Mouse (Mus musculus) hindbrain, postnatal 0 days (tissue): ENCODE measurements around the gene Nxph3. TPM values are rescaled to one million over a fixed set of nuclear protein-coding genes. Genes with fewer than 3 reads are reported as not detected.
"Not testable (repeated sequence)": the region's sequence is repeated elsewhere in the genome, so short reads cannot be mapped to it uniquely, and the experiment has no call there.

Experiments used
- ATAC-seq: fragments of 200-750 bp; cut with Nextera tagmentation; 2 replicates; pipeline ENCODE4 v1.8.0; 2017; ENCODE audit warnings: mild to moderate bottlenecking, moderate TSS enrichment, moderate library complexity
- DNase-seq: peaks from one replicate; pipeline ENCODE4 v3.0.0-alpha.2; 2015; ENCODE audit warnings: low spot score
- H3K27ac ChIP-seq: fragments of 300-500 bp; sonication (generic); 2 replicates; pipeline ENCODE4 v1.5.1; 2014; ENCODE audit warnings: mild to moderate bottlenecking
- H3K27me3 ChIP-seq: fragments of 300-500 bp; sonication (generic); 2 replicates; pipeline ENCODE4 v1.6.1; 2014; ENCODE audit warnings: low read length, mixed read lengths; ENCODE audit not compliant: insufficient read depth
- H3K36me3 ChIP-seq: fragments of 300-500 bp; sonication (generic); 2 replicates; pipeline ENCODE4 v1.6.1; 2014; ENCODE audit warnings: low read length, mixed read lengths; ENCODE audit not compliant: insufficient read depth
- H3K4me1 ChIP-seq: fragments of 300-500 bp; sonication (generic); 2 replicates; pipeline ENCODE4 v1.6.1; 2014; ENCODE audit warnings: antibody characterized with exemption, low read length, mixed read lengths; ENCODE audit not compliant: insufficient read depth
- H3K4me2 ChIP-seq: fragments of 300-500 bp; sonication (generic); 2 replicates; pipeline ENCODE4 v1.6.1; 2014; ENCODE audit warnings: low read depth, mild to moderate bottlenecking, low read length, moderate library complexity, mixed read lengths
- H3K4me3 ChIP-seq: fragments of 300-500 bp; sonication (generic); 2 replicates; pipeline ENCODE4 v1.5.1; 2014; ENCODE audit warnings: low read length
- H3K9ac ChIP-seq: fragments of 300-500 bp; sonication (generic); replicated peaks from 2 replicates; pipeline ENCODE4 v1.6.1; 2014; ENCODE audit warnings: mild to moderate bottlenecking, low read length, moderate library complexity, mixed read lengths
- H3K9me3 ChIP-seq: fragments of 300-500 bp; sonication (generic); 2 replicates; pipeline ENCODE4 v1.6.1; 2016; ENCODE audit warnings: low read length, mixed read lengths
- CTCF ChIP-seq: IDR thresholded peaks from 2 replicates; pipeline ENCODE4 v1.5.1; 2016; ENCODE audit warnings: antibody characterized with exemption, control low read depth, low read depth
- WGBS: fragments of 180-500 bp; shearing (Covaris S2); extraction: QIAGEN DNeasy Blood & Tissue Kit; methylation state at CpG from one replicate; pipeline ENCODE4 v1.1.7; 2014; 5-methylcytosine and 5-hydroxymethylcytosine counted together
- polyA plus RNA-seq: library from polyadenylated mRNA; unstranded; fragments of >200 nt; fragmentation: Nextera tagmentation; extraction: Ambion mirVana; gene quantifications from 2 replicates; pipeline ENCODE4 v1.2.1, GENCODE M21; 2015
- total RNA-seq: library from RNA; depleted of rRNA; stranded (reverse); fragments of >200 nt; gene quantifications from 2 replicates; pipeline ENCODE4 v1.2.3, GENCODE M21; 2014

The Nxph3 gene
- total and polyA plus RNA-seq, 2 experiments from 2014 or later = 3.7 to 21.4 TPM

GRCm38 (mm10) chr11:95504271-95504731 is 10.1 kb downstream of the Nxph3 start:
- DNase-seq = no peak

DNA sequence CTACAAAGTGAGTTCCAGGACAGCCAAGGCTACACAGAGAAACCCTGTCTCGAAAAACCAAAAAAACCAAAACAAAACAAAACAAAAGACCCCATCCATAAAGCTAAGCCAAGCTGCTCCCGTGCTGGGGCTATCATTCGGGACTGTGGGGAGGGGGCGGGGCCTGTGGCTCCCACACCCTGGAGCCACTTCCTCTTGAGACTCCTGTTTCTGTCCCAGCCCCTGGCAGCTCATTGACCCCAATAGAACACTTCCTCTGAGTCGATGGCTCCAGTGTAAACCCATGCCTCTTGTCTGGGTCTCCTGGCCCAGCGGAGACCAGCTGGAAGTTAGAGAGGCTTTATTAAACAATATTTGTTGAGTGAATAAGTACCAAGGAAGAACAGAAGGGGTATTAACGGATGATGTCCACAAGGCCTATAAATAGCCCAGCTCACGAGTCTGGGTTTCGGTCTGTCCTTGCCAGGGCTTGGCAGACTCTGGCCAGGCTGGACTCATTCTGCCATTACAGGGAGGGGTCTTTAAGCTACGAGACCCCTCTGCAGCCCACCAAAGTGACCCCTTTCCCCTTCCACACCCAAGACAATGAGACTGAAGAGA is 10.7 kb downstream of the Nxph3 start:
- TF ChIP-seq CTCF = no peak

More at GRCm38 (mm10) chr11:95504271-95504731, 10.1 kb downstream of the Nxph3 start:
- no peaks in the 10 kb centered on the region for H3K9me3 ChIP-seq
- no peak overlapping the region for H3K9ac ChIP-seq
- no peaks in the 10 kb centered on the region for H3K36me3 ChIP-seq
- peaks cover 15% of the 10 kb centered on the region for H3K4me1 ChIP-seq
- peak overlapping the region; percentile 33; the same call in 1 of the 2 replicates for H3K27ac ChIP-seq
- WGBS = 30% methylated on average over 6 of the region's 6 CpGs
- H3K4me3 ChIP-seq = no peak overlapping the region
- ATAC-seq = no peak
- TF ChIP-seq CTCF = no peak
- H3K27me3 ChIP-seq = no peaks in the 10 kb centered on the region
- no peak overlapping the region for H3K4me2 ChIP-seq

GRCm38 (mm10) chr11:95501826-95502225 is 12.5 kb downstream of the Nxph3 start:
- DNase-seq, H3K4me3 ChIP-seq, H3K9me3 ChIP-seq, H3K36me3 ChIP-seq, ATAC-seq, H3K4me2 ChIP-seq, H3K9ac ChIP-seq, H3K27ac ChIP-seq, H3K27me3 ChIP-seq: not testable (repeated sequence)
- 85% methylated on average over 8 of the region's 8 CpGs for WGBS
- H3K4me1 ChIP-seq = peaks cover 15% of the 10 kb centered on the region

More for the DNA sequence above, 10.7 kb downstream of the Nxph3 start:
- Histone ChIP-seq H3K36me3 (no peaks in the 10 kb centered on the region), H3K4me2 (no peak overlapping the region), H3K27me3 (no peaks in the 10 kb centered on the region), H3K27ac (peak overlapping the region; percentile 33; the same call in 1 of the 2 replicates), H3K4me3 (no peak overlapping the region), H3K9ac (no peak overlapping the region), H3K4me1 (peaks cover 15% of the 10 kb centered on the region), H3K9me3 (no peaks in the 10 kb centered on the region)
- DNase-seq = peak; percentile 36
- 40% methylated on average over 10 of the region's 10 CpGs for WGBS
- ATAC-seq = peak; percentile 41; the same call in 1 of the 2 replicates

DNA sequence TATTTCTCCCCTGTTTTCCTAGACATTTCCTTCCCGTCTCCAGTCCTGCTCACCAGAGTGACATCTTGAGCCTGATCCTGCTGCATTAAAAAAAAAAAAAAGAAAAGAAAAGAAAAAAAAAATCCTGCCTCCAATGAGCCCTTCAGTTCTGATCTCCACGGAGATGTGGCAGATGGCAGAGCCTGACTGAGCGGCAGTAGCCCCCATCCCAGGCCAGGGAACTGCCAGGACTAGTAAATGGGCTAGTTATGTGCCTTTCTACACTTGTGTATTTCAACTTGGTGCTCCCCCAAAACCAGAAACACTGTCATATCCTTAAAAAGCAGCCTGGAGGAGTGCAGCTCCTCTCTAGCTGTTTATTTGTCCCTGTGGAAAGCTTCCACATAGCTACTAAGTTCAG is 13.5 kb downstream of the Nxph3 start:
- H3K4me2 ChIP-seq = no peak overlapping the region
- H3K9me3 ChIP-seq = no peaks in the 10 kb centered on the region
- DNase-seq (peak; percentile 50), ATAC-seq (no peak)
- H3K36me3 ChIP-seq = no peaks in the 10 kb centered on the region
- 0 out of 2 replicates have a peak overlapping the region, but pooled peaks have one; percentile 10 for H3K9ac ChIP-seq
- TF ChIP-seq CTCF = no peak
- 8% methylated on average over 3 of the region's 3 CpGs for WGBS
- no peaks in the 10 kb centered on the region for H3K27me3 ChIP-seq
- H3K4me3 ChIP-seq = no peak overlapping the region
- peak overlapping the region; percentile 64; the same call in 1 of the 2 replicates for H3K27ac ChIP-seq
- peaks cover 15% of the 10 kb centered on the region for H3K4me1 ChIP-seq

GRCm38 (mm10) chr11:95500412-95500811 is 14.0 kb downstream of the Nxph3 start:
- H3K27ac ChIP-seq = peak overlapping the region; percentile 64; the same call in 1 of the 2 replicates
- DNase-seq (no peak), ATAC-seq (no peak)
- peaks cover 15% of the 10 kb centered on the region for H3K4me1 ChIP-seq
- no peaks in the 10 kb centered on the region for H3K36me3 ChIP-seq
- H3K4me3 ChIP-seq = no peak overlapping the region
- no peak overlapping the region for H3K4me2 ChIP-seq
- H3K27me3 ChIP-seq = no peaks in the 10 kb centered on the region
- no peak for TF ChIP-seq CTCF
- WGBS = 51% methylated on average over 4 of the region's 4 CpGs
- no peaks in the 10 kb centered on the region for H3K9me3 ChIP-seq
- H3K9ac ChIP-seq = 0 out of 2 replicates have a peak overlapping the region, but pooled peaks have one; percentile 10

DNA sequence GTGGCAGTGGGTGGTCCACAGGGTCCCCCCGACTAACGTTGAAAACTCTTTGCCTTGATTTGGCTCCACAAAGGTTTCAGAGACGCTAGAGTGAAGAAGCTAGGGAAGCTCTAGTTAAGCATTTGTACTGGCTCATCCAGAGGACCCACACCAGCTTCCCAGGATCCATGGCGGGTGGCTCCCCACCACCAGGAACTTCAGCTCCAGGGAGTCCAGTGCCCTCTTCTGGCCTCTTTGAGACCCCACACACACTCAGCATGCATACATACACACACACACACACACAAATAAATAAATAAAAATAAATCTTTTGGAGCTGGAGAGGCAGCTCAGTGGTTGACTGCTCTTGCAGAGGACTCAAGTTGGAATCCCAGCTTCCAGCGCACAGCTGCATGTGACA is 16.4 kb downstream of the Nxph3 start:
- WGBS = 83% methylated on average over 5 of the region's 5 CpGs
- no peak overlapping the region for H3K27ac ChIP-seq
- no peak overlapping the region for H3K4me3 ChIP-seq
- DNase-seq = no peak
- no peak overlapping the region for H3K4me2 ChIP-seq
- no peak for ATAC-seq
- peaks cover 9% of the 10 kb centered on the region; the same call in 1 of the 2 replicates for H3K4me1 ChIP-seq
- no peaks in the 10 kb centered on the region for H3K9me3 ChIP-seq
- H3K9ac ChIP-seq = no peak overlapping the region
- no peak for TF ChIP-seq CTCF
- no peaks in the 10 kb centered on the region for H3K27me3 ChIP-seq
- H3K36me3 ChIP-seq = peaks cover 5% of the 10 kb centered on the region; the same call in 1 of the 2 replicates

DNA sequence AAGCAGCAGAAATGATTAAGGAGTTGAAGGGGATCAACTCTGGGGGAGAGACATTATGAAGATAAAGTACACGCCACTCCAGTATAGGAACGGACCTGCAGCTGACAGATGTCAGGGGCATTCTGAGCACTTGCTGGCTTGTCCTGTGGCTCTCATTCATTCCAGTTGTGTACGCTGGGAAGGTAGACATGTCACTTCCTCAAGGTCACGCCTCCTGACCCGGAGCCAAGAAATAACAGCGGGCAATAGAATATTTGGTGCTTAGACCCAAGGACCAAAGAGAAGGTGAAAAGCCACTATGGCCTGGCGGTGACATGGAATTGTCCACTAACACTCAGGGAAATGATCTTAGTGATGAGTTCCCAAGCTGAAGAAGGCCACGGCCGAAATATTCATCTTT is 18.5 kb downstream of the Nxph3 start:
- Histone ChIP-seq H3K9me3 (no peaks in the 10 kb centered on the region), H3K27ac (no peak overlapping the region), H3K4me3 (no peak overlapping the region), H3K4me2 (no peak overlapping the region), H3K9ac (no peak overlapping the region), H3K27me3 (no peaks in the 10 kb centered on the region), H3K36me3 (peaks cover 13% of the 10 kb centered on the region; the same call in 1 of the 2 replicates), H3K4me1 (peaks cover 4% of the 10 kb centered on the region; the same call in 1 of the 2 replicates)
- no peak for ATAC-seq
- TF ChIP-seq CTCF = no peak
- no peak for DNase-seq
- WGBS = 81% methylated on average over 9 of the region's 9 CpGs
